Comparison of ENCODE assay signal across 8 mouse cellular contexts in genomic region chr17:74338225-74338931, GRCm38 (mm10). TPM values are rescaled to one million over a fixed set of nuclear protein-coding genes. Genes with fewer than 3 reads are reported as not detected.
DNase-seq lines count a peak whose midpoint lies in the region; ATAC-seq and TF ChIP-seq lines count a peak whose summit lies in the region.

No protein-coding gene starts in this region.

- peaks cover 9% of the 10 kb centered on the region for H3K36me3 ChIP-seq in hindbrain, embryonic 10.5 days
- no peaks in the 10 kb centered on the region for H3K36me3 ChIP-seq in lung, postnatal 0 days (ENCODE audit: insufficient read depth, low read length)

- no peaks in the 10 kb centered on the region for H3K9me3 ChIP-seq in hindbrain, embryonic 10.5 days
- H3K9me3 ChIP-seq in lung, postnatal 0 days (ENCODE audit: low read length), result no peaks in the 10 kb centered on the region

- H3K27ac ChIP-seq in hindbrain, embryonic 10.5 days, result peak overlapping the region; percentile 97
- H3K27ac ChIP-seq in lung, postnatal 0 days (ENCODE audit: low read length), result peak overlapping the region; percentile 96

- no peaks in the 10 kb centered on the region for H3K27me3 ChIP-seq in hindbrain, embryonic 10.5 days (ENCODE audit: insufficient read depth, poor library complexity, severe bottlenecking)
- H3K27me3 ChIP-seq in lung, postnatal 0 days (replicated peaks; ENCODE audit: insufficient read depth, low read length), result no peaks in the 10 kb centered on the region

- TF ChIP-seq EP300 in lung, postnatal 0 days (IDR thresholded peaks at IDR 0.05), result no peak

- peak overlapping the region; percentile 76 for H3K4me3 ChIP-seq in hindbrain, embryonic 10.5 days
- H3K4me3 ChIP-seq in lung, postnatal 0 days (ENCODE audit: low read depth, low read length), result peak overlapping the region; percentile 92

- H3K4me2 ChIP-seq in lung, postnatal 0 days (replicated peaks; ENCODE audit: low read depth, low read length), result peak overlapping the region; percentile 71

- peak overlapping the region; percentile 88 for H3K9ac ChIP-seq in lung, postnatal 0 days (replicated peaks; ENCODE audit: low read depth)

- ATAC-seq in lung, postnatal 0 days, result peak; percentile 97

- H3K4me1 ChIP-seq in hindbrain, embryonic 10.5 days (replicated peaks), result peaks cover 37% of the 10 kb centered on the region
- H3K4me1 ChIP-seq in lung, postnatal 0 days (ENCODE audit: insufficient read depth, low read depth, low read length), result peaks cover 9% of the 10 kb centered on the region; the same call in 1 of the 2 replicates

- DNase-seq in MEL-GATA-1-ER (ENCODE audit: extremely low read depth, low read depth), result peak; percentile 70
- peak; percentile 96 for DNase-seq in cerebellum, adult 8-10 months
- DNase-seq in forelimb bud, embryonic 11.5 days (ENCODE audit: low read depth, low spot score), result peak; percentile 96
- DNase-seq in hindbrain, embryonic 10.5 days (ENCODE audit: low spot score), result peak; percentile 96
- peak; percentile 95 for DNase-seq in layer of hippocampus, adult 9-11 months
- DNase-seq in lung, postnatal 0 days (ENCODE audit: low spot score), result peak; percentile 98
- peak; percentile 93 for DNase-seq in ovary, postnatal 14 days (ENCODE audit: low spot score)
- DNase-seq in thymus, postnatal 14 days, result peak; percentile 96

- no peak for TF ChIP-seq CTCF in lung, postnatal 0 days (IDR thresholded peaks at IDR 0.05)

- under 1% methylated on average over 50 of the region's 50 CpGs for WGBS in hindbrain, embryonic 10.5 days
- under 1% methylated on average over 30 of the region's 50 CpGs for WGBS in lung, postnatal 0 days

RNA-seq across cellular contexts. Expression of gene Spast, which starts 0.4 kb away (rescaled TPM):
- polyA plus RNA-seq in hindbrain, embryonic 10.5 days (2016; fragmentation: Nextera tagmentation; extraction: Ambion mirVana), result 16.4 and 16.8 TPM in 2 replicates
- 10.1 and 12.7 TPM in 2 replicates for polyA plus RNA-seq in lung, postnatal 0 days (2015; fragmentation: Nextera tagmentation; extraction: Ambion mirVana)

RNA-seq across cellular contexts. Expression of gene Dpy30, which starts 14.6 kb away (rescaled TPM):
- 266 and 284 TPM in 2 replicates for polyA plus RNA-seq in hindbrain, embryonic 10.5 days (2016; fragmentation: Nextera tagmentation; extraction: Ambion mirVana)
- polyA plus RNA-seq in lung, postnatal 0 days (2015; fragmentation: Nextera tagmentation; extraction: Ambion mirVana), result 149 and 165 TPM in 2 replicates

RNA-seq across cellular contexts. Expression of gene Memo1, which starts 43.1 kb away (rescaled TPM):
- 76.8 and 86.9 TPM in 2 replicates for polyA plus RNA-seq in hindbrain, embryonic 10.5 days (2016; fragmentation: Nextera tagmentation; extraction: Ambion mirVana)
- 54.2 and 56.3 TPM in 2 replicates for polyA plus RNA-seq in lung, postnatal 0 days (2015; fragmentation: Nextera tagmentation; extraction: Ambion mirVana)

RNA-seq across cellular contexts. Expression of gene Slc30a6, which starts 57.0 kb away (rescaled TPM):
- 28.4 and 33.8 TPM in 2 replicates for polyA plus RNA-seq in hindbrain, embryonic 10.5 days (2016; fragmentation: Nextera tagmentation; extraction: Ambion mirVana)
- polyA plus RNA-seq in lung, postnatal 0 days (2015; fragmentation: Nextera tagmentation; extraction: Ambion mirVana), result 26.7 and 28.6 TPM in 2 replicates

Comparison
In these comparisons a context has a peak if more than half of its experiments do, and no peak if none do; other contexts are left out.
1. Peak in every context shown above with its lines: DNase-seq, ATAC-seq, H3K4me3 ChIP-seq and H3K27ac ChIP-seq.